Mouse (Mus musculus) kidney, postnatal 4 days (tissue): ENCODE measurements at regions not wholly inside any gene's neighbourhood (a gene's known extent, or its start where the extent isn't known, plus 50 kb on each side); places are given as distances from the start of the nearest gene placed in this dataset.
"Not testable (repeated sequence)": the region's sequence is repeated elsewhere in the genome, so short reads cannot be mapped to it uniquely, and the experiment has no call there.

Experiments
- DNase-seq, 2 experiments: peaks; one replicate each; pipeline ENCODE4 v3.0.0; 2021; ENCODE audit warnings: mixed read lengths in 2 of 2

DNA sequence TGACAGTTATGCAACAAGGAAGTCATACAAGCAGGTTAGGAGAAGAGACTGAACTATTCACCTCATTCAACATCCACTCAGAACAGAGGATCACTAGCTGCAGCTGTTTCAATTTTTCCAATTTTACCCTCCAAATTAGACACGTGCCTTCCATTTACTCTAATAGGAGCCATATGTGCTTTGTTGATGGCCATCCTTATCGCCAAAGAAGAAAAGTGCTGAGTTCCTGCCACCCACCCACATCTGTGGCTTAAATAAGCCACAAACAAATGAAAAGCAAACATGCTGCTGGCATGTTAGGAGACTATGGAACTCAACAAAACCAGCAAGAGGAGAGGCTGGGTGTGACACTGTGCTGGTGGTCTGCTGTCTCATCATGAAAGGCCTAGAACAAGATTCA lies 1786.1 kb downstream of the 9330182O14Rik start:
- DNase-seq, result no peak

DNA sequence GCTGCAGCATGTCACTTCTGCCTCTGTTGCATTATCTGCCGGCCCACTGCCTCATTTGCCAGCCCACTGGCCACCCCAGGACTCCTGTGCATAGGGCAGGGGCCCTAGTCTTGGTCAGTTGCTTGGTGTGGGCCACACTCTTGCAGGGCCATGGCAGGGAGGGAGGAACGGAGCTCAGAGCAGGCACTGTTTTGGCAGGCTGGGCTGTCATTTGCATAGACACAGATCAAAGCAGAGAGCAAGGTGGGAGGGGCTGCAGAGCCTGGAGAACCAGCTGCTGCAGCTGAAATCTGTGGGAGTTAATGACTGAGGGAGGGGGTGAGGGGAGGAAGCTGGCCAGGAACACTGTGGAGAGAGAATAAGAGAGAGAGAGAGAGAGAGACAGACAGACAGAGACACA lies 1802.5 kb downstream of the 9330182O14Rik start:
- peak in 1 of 2 experiments; percentile 5 for DNase-seq

- no peak for DNase-seq
Measured at GRCm38 (mm10) chr15:41945226-41945625, 1811.1 kb downstream of the 9330182O14Rik start.

DNA sequence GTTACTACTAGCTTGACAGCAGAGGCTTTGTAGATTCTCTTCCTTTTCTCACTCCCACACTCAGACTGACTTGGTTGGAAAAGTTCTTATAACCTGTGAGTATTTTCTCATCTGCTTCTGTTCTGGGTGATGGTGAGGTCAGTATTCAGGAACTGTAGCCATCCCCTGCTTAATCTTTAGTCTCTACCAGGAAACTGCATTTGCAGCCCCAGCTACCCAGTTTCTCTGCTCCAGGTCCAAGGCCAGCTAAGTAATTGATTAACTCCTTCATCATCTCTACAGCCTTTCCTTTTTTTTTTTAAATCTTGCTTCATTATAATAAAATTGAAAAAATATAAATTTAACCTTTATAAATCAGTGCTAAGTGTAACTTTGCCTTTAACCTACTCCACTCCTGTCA lies 1813.7 kb downstream of the 9330182O14Rik start:
- no peak for DNase-seq

- peak in 1 of 2 experiments; percentile 11 for DNase-seq
Measured at GRCm38 (mm10) chr15:41948347-41949093, 1814.4 kb downstream of the 9330182O14Rik start.

DNA sequence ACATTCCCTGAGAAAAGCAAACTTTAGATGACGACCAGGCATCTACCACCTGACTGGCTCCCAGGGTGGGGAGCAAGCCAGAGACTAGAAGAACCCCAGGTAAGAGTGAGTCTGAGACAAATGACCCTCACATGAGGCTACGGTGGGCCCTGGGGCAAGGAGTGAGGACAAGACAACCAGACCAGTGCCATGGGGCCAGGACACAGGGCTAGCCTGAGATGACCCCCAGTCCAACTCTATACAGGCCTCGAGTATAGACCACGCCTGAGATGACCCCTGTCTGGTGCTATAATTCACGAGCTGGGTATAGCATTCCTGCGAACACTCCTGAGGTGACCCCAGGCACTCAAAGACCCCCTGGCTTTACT lies 1814.9 kb downstream of the 9330182O14Rik start:
- peak in 1 of 2 experiments; percentile 33 for DNase-seq

DNA sequence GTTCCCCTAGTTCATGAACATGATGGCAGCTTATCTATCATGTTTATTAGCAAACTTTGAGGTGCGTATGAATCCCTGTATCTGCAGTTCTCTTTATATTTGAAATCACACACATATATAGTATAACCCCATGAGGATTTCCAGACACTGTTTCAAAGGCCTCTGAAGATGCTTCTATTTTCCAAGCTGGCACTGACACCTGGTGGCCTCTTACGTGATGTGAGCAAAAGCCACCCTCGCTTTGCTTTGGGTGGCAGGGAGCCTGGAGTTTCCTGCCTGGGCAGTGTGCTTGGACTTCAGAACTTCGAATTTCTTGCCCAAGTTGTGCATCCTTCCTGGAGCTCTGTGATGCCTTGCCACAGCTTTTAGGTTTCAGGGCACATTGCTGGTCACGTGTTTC lies 1817.1 kb downstream of the 9330182O14Rik start:
- DNase-seq, result peak; percentile 43 to 48

- DNase-seq, result no peak
Measured at GRCm38 (mm10) chr15:41960597-41960996, 1826.4 kb downstream of the 9330182O14Rik start.

GRCm38 (mm10) chr15:41970877-41971276 lies 1836.7 kb downstream of the 9330182O14Rik start:
- DNase-seq, result no peak

DNA sequence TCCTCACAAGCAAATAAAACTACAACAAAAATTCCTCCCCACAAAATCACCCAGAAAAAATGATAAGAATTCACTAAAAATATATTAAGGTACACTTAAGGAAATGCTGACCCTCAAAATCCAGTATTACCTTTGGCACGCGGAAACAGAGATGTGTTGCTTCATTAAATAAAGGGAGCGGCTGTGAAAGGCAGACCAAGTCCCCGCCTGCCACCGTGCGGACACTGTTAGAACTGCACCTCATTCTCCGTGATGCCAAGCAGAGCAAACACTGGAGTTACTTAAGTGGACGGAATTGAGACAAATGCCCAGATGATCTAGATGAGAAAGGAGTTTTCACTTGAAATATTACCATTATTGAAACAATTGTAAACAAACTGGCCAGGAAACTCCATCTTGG lies 1839.1 kb downstream of the 9330182O14Rik start:
- peak; percentile 91 to 93 for DNase-seq

- no peak for DNase-seq
Measured at GRCm38 (mm10) chr15:41977196-41977595, 1843.0 kb downstream of the 9330182O14Rik start.

DNA sequence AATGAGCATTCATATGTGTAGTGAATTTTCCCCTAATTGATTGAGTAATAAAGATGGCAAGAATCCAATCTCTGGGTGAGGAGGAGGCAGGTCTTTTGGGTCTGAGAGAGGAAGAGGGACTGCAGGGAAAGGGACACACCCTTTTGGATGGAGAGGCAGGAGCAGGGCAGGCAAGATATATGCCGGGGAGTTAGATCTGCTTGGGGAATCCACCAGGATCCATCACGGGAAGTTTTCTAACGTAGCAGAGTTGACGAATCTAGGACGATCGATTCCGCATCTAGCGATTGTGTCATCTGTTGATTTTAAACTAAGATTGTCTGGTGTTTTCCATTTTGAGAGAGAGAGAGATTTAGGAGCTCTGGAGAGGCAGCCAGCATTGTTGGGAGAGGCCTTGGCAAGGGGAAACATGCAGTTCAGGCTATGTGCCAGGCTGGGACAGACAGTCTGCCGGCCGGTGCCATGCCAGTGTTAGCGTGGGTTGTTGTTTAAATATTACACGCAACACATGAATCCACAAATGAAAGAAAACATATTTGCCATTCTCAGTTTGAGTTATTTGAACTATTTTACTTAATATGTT lies 1843.6 kb downstream of the 9330182O14Rik start:
- DNase-seq, result no peak

DNA sequence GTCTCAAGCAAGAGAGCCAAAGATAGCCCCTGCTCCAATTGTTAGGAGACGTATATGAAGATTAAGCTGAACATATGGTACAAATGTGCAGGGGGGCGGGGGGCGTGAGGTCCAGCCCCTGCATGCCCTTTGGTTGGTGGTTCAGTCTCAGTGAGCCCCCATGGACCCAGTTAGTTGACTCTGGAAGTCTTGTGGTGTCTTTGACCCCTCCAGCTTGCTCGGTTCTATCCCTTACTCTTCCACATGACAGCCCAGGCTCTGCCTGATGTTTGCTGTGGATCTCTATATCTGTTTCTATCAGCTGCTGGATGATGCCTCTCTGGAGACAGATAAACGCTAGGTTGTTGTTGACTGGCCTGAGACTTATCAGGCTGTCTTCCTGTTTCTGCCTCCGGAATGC lies 1849.1 kb downstream of the 9330182O14Rik start:
- no peak for DNase-seq

DNA sequence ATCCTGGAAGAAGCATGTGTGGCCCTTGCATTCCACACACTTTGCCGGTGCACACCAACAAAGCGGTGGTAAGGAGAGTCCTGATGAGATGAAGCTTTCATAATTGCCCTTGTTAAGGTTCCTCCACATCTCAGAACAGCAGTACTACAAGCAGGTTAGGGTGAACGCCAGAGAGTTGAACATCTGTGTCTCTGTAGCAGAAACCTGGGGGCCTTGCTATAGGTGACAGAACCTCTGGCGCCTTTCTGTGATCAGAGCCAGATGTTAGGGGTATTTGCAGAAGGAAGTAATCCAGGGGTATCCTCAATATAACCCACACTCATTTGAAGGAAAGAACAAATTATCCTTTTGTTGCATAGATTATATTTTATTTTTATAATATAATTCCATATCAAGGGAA lies 1850.1 kb downstream of the 9330182O14Rik start:
- DNase-seq, result no peak

DNA sequence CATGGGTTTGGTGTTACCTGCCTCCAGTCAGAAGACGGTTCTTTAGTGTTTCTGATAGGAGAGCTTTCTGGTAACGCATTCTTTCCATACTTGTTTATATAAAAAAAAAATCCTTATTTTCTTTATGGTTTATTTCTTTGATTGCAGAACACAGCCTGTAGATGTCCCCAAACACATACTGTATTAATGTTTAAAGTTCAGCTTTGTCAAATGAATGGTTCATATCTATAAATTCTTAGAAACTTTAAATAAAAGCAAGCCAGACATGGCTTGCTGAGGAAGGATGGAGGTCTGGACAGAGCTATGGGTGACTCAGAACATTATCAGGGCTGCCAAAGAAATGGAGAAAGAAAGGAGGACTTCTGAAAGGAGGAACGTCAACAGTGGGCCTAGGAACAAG lies 1852.1 kb downstream of the 9330182O14Rik start:
- no peak for DNase-seq

- no peak for DNase-seq
Measured at GRCm38 (mm10) chr15:41989065-41989464, 1854.9 kb downstream of the 9330182O14Rik start.

DNA sequence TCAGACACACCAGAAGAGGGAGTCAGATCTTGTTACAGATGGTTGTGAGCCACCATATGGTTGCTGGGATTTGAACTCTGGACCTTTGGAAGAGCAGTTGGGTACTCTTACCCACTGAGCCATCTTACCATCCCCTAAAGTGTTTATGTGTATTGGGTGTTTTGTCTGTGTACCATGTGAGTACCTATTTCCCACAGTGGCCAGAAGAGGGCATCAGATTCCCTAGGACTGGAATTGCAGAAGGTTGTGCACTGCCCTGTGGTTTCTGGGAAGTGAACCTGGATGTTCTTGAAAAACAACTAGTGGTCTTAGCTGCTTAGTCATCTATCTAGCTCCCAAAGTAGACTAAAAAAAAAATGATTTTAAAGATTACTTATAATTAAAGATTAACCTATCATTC lies 1857.7 kb downstream of the 9330182O14Rik start:
- DNase-seq, result no peak

- not testable (repeated sequence) for DNase-seq
Measured at GRCm38 (mm10) chr15:42032286-42032685, 1898.1 kb downstream of the 9330182O14Rik start.

DNA sequence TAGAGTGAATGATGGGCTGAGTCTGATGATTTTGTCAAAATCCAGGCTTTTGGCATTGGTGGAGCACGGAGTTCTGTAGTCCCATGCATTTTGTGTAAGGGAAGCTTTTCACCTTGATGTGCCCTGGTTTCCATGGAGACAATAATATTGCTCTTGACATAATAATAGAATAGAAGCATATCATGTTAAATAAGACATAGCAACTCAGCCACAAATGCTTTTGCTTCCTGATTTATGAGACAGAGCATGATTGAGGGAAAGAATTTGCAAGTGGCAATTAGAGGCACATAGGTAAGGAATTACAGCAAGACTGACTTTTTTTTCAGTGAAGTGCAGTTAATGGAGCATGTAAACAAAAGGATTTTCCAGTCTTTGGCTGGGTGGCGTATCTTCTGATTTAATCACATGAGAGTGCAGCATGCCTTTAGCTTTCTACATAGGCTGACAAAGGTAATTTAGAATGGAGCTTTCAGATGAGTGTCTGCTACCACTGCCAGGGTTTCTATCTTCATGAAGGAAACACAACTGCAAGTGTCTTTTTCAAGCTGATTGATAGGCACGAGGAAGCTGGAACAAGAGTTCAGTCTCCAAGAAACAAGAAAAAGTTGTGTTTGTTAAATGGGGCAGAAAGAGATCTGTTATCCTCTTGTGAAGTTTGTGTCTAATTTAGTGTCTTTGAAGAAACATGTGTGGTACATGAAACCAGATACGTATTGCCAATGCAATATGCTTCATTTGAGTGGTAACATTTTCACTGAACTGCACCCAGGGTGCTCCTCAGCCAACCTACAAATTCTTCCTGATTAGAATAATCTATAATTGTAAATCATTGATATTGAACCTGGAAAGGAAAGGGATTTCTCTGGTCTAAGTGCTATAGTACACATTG lies 1913.2 kb downstream of the 9330182O14Rik start:
- no peak for DNase-seq

- DNase-seq, result peak; percentile 24 to 42
Measured at GRCm38 (mm10) chr15:42056772-42057171, 1922.6 kb downstream of the 9330182O14Rik start.

DNA sequence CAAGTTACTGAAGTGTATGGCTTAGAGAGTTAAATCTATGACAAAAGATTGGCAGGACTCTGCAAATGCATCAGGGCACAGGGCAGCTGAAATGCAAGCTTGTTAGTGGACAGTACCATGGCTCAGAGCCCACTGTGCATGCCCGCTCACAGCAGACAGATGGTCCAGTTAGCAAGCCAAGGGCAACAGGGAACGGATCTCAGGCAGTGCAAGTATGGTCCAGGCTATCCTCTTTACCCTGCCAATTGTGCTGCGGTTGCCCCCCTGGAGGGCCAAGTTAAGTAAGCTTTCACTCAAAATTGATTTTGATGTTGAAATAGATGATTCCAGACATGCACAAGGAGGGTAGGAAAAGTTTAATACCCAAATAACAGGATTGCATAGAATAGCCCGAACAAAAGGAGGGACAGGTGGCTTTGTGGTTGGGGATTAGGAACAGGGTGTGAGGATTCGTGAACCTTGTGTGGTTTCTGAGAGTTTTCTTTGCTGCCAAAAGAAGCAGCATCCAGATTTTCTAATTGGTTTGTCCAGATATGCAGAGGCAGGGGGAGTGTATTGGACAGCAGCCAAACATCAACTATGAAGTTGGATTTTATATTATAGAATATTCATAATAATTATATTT lies 1934.2 kb downstream of the 9330182O14Rik start:
- DNase-seq, result no peak

- no peak for DNase-seq
Measured at GRCm38 (mm10) chr15:42069072-42069471, 1934.9 kb downstream of the 9330182O14Rik start.

DNA sequence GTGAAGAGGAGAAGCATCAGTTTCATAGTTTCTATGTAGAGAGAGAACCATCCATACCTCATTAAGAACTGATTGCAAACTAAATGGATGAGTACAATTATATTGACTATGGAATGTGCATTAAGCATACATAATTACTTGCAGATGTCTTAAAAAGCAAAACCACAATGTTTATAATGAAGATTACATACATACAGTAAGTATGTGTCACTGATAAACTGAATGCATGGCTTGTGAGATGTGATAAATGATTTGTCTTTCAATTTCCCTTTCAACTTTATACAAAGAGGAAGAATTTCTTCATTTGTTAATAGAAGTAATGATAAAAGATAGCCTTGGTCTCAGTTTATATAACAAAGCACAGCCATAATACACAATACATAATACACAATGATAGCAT lies 1939.3 kb downstream of the 9330182O14Rik start:
- no peak for DNase-seq
